Mouse (Mus musculus) small intestine, adult 2 months (tissue): ENCODE data around the gene Gcnt2.

Experiments
- CTCF ChIP-seq: fragments of 200-500 bp; IDR thresholded peaks from 2 replicates; pipeline ENCODE4 v1.5.1; 2012; ENCODE audit warnings: low read depth, mild to moderate bottlenecking, control low read depth, inconsistent platforms, low read length, moderate library complexity, mixed read lengths; ENCODE audit not compliant: insufficient replicate concordance, insufficient read length; ENCODE audit errors: extremely low read depth
- POLR2A ChIP-seq: fragments of 200-500 bp; IDR thresholded peaks from 2 replicates; pipeline ENCODE4 v1.6.1; 2012; ENCODE audit warnings: low read depth, mild to moderate bottlenecking, control low read depth, inconsistent platforms, low read length, moderate library complexity

DNA sequence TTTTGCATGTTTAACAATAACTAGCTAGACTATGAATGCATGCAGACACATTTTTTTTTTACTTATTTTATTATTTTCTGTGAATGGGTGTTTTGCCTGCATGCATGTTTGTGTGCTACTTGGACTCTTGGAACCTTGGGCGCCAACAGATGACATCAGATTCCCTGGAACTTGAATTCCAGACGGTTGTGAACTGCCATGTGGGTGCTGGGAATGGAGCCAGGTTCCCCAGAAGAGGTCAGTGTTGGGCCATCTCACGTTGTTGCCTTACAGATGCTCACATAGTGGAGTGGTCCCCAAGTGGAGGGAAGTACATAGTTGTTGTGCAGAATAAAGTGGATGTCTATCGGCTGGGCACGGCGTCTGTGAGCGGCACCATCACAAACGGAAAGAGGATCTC lies 149.4 kb downstream of the Gcnt2 start:
- no peak for TF ChIP-seq POLR2A
- TF ChIP-seq CTCF: no peak
